Mouse (Mus musculus) ovary, postnatal 10 days (tissue): ENCODE results near the gene Cmtm3.
A peak's percentile ranks its signal among the peaks of the same experiment; 100 is the strongest.

Experiments
- DNase-seq: peaks from one replicate; pipeline ENCODE4 v3.0.0; 2022; ENCODE audit warnings: low spot score

The Cmtm3 gene

DNA sequence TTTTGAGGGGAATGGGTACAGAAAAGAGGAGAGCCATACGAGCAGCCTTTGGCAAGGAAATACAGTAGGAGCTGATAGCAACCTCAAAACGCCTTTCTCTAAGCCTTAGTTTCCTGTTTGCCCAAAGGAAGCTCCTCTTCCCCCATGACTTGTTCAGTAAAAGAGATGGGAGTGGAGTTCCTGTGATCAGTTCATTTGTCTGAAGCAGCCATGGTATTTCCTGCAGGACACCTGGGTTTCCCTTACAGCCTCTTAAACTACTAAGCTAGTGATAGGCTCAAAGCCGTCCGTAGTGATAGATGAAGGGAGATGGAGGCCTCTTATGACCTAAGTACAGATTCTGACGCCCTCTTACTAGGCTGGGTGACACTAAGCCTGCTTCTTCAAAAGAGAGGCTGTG lies 3.2 kb downstream of the Cmtm3 start:
- DNase-seq = no peak

DNA sequence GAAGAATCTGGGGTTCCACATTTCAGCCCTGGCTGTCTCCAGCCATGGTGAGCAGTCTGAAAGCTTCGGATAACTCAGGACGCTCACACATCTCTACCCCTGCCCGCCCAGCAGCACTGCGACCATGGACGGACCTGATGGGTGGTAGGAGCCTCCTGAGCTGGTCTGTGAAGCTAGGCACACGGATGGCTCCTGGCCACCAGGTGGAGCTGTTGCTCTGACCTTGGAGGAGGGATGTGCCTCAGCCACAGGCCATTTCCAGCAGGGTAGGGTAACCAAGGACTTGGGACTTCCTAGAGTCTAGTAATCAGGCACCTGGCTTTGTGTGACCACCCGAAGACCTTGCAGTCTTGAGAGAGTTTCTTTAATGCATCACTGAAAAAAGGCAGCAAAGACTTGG lies 4.7 kb downstream of the Cmtm3 start:
- DNase-seq = peak; percentile 83

DNA sequence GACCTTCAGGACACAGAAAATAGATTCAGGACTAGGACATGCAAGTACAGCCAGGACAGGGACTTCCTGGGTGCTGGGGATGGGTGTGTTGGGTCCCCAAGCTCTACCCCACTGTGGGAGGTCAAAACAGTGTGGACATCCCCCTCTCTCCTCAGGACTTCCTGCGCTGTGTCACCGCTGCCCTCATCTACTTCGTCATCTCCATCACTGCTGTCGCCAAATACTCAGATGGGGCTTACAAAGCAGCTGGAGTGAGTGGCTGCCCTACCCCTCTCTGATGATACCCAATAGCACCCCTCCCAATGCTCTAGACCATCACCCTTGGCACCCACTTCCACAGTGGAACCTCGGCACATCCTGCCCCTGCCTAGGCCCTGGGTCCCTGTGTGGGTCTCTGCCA lies 5.4 kb downstream of the Cmtm3 start:
- DNase-seq = no peak

DNA sequence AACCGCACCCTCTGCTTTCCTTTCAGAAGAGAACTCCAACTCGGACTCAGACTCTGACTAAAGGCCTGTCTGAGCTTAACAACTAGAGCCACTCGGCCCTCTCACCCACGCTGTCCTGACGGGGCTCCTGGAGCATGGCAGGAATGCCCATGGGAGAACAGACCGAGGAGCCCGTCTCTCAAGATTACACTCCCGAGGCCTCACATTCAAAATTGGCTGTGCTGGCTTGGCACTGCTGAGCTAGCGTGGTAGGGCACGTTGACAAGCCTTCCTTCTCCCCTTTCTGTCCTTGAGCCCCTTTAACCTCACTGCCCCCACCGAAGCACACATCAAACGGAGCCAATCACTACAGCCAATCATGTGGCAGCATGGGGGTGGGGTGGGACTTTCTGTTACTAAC lies 7.5 kb downstream of the Cmtm3 start:
- no peak for DNase-seq

DNA sequence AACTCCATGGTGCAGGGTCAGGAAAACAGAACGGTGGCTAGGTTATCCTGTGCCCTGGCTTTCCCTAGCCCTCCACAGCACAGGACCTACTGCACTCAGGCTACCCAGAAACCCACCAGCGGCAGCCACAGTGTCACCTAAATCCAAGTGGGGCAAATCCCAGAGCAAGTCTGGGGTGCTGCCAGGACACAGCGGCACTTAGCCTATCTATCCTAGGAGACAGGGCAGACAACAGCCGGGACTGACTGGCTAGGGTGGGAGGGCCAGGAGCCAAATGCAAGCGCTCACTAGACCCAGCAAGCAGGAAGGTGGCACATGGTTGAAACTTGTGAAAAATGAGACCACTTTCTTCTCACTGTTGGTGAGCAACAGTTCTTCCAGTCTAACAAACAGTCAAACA lies 9.8 kb downstream of the Cmtm3 start:
- no peak for DNase-seq

DNA sequence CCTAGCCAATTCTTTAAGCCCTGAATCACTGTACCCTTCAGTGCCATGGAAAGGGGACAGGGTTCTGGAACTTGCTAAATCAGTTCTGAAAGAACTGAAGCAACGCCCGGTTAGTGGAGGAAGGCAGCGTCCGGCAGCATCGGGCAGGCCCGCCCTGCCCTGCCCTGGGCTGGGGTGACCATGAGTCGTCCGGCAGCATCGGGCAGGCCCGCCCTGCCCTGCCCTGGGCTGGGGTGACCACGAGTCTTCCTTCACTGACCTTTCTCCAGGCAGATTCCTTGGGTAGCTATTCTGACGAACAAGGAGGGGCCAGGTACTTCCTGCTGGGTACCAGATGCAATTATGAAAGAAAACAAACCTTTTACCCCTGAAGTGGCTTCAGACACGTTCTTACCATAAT lies 10.8 kb downstream of the Cmtm3 start:
- no peak for DNase-seq

DNA sequence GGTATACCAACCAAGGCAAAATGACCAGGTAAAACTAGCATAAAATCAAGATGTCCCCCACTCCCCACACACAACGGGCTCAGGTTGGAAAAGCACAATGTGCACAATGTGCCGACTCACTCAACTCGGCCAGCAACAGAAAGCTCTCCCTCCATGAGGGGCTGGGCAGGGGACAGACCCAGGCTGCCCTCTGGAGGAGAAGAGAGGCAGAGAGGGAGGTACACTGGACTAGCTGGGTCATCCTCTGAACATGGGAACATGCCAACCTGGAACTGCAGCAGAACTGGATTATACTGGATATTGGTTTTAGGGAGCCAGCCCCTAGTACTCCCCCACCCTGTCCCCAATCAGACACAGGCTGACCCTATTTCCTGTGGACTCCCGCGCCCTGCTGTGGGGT lies 14.0 kb downstream of the Cmtm3 start:
- no peak for DNase-seq

DNA sequence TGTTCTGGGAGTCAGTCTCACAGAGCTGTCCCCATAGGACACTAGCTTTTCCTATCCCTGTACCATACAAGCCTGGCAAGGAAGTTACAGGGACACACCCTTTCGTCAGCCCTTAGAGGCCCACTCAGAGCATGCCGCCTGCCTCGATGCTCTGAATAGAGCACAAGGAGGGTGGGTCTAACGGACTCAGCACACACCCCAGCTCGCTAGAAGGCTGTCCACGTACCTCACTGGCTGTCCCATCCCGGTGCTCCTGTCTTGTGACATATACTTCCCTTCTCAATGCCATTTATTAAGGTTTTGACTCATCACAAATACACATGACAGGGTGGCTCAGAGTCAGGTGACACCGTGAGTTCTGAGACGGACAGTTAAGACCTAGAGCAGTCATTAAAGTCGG lies 15.3 kb downstream of the Cmtm3 start:
- no peak for DNase-seq

DNA sequence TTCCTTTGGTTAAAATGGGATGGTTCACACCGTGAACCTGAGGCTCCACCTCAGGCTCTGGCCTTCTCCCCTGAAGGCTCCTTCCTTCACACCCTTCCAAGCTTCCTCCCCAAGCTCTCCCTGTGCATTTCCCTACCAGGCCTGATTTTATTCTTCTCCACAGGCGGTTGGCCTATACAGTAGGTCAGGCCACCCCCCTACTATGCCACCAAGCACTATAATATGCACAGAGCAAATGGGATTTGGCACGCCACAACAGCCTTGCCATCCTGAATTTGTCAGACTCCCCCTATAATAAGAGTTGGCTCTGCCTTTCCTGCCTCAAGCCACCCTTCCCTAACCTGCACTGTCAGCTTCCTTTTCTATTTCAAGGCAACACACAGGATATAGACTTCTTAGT lies 19.4 kb downstream of the Cmtm3 start:
- DNase-seq = no peak

DNA sequence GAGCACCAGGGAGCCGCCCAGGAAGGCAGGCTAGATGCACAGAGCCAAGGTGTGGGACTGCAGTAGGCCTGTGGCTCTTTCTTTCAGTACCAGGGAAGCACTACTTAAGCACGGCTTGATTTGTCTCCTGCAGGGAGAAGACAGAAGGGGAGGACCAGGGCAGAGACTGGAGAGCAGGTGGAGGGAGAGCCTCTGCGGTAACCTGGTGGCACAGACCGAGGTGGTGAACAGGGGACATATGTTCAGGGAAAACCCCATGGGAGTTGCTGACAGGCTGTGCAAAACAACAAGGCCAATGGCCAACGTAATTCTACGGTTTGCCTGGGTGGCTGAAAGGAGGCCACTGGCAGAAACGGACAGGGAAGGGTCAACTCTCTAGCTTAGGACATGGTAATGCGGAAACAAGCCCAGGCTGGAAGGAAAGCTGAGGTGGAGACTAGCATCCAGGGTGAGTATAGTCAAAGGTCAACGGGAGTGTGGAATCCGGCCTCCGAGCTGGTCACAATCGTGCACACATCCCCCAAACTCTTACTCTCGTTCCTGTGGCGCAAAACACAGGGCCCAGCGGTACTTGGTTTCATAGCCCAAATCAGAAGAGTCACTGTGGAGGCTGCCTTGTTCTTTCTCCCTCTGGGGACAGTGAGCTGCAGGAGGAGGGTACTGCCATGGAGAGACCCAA lies 20.7 kb downstream of the Cmtm3 start:
- no peak for DNase-seq

DNA sequence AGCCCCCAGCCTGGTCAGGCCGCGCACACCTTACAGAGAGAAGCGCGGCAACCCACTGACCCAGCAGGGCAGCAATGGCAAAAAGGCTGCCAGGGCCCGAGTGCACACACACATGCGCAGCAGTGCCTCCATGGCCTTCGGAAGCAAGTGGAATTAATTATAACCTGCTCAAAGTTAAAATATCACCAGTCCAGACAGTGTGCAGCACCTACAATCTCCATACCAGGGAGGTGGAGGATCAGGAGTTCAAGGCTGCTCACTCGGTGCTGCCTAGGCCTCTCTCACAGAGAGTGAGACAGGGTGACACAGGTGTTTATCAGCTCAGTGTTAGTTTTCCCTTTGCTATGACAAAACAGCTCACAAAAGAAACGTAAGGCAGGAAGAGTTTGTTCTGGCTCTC lies 26.5 kb downstream of the Cmtm3 start:
- no peak for DNase-seq

DNA sequence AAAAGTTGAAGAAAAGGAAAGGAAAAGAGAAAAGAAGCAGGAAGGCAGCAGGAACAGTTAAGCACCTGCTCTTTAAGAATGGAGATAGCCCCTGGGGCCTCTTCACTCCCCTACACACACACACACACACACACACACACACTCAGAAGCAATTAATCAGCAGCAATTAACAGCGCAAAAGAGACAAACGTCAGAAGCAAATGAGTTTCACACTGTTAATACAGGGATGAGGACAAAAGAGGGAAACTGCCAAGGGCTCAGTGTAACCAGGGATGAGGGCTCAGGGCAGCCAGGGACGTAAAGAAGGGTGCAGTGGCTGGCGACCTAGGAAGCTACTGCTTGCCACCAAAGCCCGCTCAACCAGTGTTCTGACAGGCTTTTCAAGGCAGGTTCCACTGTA lies 28.2 kb downstream of the Cmtm3 start:
- no peak for DNase-seq

DNA sequence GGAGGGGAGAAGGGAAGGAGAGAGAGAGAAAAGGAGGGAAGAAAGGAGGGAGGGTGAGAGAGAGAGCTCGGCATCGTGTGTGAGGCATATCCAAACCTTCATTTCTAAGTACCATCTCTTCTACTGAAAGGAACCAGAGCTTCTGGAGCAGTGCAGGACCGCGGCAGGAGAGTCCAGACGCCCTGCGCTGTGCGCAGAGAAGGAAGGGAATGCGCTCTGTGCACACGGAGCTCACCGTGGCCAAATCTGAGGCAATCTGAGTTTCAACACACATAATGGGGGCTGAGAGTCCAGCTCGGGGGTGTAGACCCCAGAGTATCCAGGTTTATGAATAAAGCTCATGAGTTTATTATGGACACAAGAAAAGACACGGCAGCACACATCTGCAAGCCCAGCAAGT lies 30.4 kb downstream of the Cmtm3 start:
- DNase-seq = no peak

DNA sequence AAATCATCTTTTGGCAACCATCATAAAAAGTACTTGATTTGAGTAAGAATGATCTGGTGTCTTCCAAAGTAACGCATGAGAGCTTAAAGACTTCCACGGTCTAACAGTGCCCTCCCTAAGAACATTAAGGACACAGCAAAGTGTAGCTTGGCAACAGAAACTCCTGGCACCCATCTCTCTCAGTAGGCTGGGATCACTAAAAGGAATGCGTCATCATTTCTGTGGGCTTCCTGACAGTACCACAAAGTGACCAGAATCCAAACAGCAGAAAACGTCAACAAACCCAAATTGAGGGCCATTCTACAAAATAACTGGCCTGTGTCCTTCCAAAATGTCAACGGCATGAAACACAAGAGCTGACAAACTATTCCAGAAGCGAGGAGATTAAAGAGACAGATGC lies 30.9 kb downstream of the Cmtm3 start:
- DNase-seq = no peak

DNA sequence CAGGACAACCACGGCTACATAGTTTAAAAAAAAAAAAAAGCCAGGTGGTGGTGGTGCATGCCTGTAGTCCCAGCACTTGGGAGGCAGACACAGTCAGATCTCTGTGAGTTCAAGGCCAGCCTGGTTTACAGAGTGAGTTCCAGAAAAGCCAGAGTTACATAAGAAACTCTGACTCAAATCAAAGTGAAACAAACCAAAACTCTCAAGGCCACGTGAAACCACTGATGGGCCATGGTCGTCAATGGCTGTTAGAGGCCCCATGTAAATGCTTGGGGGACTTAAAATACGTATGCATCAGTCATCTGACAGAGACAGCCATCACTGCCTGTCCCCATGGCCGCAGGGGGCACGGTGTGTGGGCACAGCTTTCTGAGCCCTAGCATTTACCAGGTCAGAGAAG lies 31.9 kb downstream of the Cmtm3 start:
- DNase-seq = no peak

DNA sequence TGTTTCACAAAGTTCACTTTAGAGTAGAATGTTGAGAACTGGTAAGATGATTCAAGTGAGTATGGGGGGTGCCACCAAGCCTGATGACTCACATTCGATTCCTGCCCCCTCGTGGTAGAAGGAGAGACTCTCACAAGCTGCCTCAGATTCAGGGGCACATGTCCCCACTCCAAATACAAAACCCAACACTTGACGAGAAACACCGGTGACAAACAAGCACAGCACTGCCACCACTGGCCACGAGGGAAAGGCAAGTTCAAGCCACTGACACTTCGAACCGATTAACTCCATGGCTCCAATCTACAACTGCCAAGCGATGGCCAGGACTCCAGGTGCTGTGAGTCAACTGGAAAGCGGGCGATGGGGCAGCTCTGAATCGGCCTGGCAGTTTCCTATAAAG lies 34.6 kb downstream of the Cmtm3 start:
- DNase-seq = no peak

DNA sequence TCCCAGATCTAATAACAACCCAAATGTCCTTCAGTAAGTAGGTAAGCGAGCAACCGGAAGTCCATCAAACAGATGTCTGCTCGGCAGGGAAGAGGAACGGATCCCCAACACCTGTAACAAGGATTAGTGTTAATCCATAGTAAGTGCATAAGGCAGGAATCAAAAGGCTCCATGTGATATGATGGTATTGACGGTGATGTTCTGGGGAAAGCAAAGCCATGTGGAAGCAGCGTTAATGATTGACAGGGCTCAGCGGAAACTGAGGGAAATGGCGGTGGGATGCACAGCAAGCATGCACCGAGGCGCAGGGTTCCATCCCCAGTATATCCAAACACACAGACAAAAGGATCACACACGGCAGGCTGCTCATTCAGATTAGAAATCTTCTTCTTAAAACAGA lies 35.1 kb downstream of the Cmtm3 start:
- DNase-seq = no peak

DNA sequence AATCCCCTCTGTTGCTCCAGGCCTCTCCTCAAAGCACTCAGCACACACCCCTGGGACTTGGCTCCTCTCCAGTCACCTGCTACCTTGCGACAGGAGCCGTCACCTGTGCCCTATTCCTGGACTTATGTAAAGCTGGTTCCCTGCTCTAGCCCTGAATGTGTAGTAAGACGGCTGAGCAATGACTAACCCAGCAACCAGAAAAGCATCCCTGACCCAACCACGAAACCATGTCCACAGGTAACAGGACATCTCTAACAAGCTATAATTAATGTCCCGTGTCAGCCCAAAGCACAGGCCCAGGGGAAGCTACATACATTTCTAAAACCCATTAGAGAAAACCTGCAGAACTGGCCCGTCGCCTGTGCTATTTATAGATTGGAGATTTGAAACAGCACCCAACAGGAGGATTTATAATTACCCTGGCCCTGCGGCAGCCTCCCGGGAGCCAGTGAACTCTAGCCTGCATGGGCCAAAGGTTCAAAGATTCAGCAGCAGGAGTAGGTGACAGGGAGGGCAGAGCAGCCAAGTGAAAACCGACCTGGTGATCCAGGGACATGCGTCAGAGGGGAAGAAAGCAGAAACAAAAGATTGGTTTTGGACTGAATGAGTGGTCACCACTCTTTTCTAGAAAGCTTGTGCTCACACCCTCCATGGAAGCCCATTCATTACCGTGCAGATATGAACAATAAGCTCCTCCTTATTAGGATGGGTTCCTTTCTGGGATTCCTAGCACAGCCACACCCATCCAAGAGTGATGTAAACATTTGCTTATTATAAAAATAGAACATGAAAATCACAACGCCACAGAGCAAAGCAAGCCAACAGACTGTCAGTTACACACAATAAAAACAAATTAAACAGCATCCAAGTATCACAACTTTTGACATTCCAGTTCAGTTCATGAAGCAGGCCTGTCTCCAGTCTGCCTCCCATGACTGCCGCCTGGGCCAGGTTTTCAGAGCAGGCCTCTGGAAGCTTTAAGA lies 35.9 kb downstream of the Cmtm3 start:
- DNase-seq = no peak

DNA sequence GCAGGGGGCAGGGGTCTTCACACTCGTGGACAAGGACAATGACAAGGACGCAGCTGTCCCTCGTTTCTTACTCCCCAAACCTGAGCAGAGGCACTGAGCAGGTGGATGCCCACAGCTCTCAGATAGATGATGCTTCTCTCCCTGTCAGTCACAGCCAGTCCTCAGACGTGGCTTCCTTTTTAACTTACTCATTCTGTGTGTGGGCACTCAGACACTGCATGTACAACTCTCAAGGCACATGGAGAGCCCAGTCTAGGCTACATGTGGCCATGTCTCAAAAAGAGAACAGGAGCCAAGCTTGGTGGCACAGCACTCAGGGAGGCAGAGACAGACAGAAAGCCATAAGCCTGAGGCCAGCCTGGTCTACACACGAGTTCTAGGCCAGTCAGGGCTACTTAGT lies 36.7 kb downstream of the Cmtm3 start:
- DNase-seq = no peak

DNA sequence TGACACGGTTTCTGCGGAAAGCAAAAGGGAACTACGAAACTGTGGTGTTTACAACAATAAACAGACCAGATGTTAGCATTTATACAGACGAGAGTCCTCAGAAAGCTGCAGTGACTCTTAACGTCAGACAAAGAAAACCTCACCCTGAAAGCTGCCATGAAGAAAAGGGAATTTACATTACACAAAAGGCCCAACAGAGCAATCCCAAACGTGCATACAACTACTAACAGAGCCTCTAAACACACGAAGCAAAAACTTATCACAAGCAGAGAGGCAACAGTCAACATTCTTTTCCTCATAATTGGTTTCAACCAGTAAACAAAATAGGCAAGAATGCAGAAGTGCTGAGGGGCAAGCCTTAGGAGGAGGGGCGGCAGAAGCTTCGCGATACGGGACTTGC lies 37.5 kb downstream of the Cmtm3 start:
- DNase-seq = no peak

DNA sequence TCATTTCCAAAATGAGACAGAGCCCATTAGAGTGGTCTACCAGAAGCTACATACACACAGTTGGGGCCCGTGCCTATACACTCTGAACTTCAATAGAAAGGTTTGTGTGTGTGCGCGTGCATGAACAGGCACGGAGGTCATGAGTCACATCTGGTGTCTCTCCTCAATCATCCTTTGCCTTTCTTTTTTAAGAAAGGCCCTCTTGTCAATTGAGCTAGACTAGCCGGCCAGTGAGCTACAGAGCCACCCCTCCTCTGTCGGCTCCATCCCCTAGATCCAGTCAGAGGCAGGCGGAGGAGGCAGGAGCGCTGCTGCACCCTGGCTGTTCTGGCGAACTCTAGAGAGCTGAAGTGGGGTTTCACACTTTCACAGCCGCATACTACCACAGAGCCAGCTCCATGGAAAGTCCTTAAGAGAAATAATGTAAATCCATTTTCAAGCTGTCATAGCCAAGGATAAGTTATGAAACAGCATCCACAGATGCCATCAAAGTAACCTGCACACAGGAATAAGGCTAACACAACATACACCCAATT lies 40.2 kb downstream of the Cmtm3 start:
- DNase-seq = no peak

DNA sequence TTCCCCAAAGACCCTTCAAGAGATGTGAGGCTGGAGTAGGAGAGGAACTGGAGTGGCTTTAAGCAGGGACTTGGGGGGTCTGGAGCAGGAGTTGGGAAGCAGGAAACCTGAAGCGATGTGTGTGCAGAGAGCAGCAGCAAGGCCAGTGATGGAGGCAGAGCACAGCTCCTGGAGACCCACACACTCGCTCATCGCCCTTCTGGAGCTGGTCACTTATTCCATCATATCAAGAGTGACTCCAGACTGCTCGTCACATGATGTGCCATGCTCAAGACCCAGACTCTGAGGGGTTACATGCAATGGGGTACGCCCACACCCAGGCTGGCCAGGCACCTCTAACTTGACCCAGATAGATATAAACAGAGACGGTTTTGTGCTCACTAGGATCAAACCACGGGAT lies 41.1 kb downstream of the Cmtm3 start:
- no peak for DNase-seq

DNA sequence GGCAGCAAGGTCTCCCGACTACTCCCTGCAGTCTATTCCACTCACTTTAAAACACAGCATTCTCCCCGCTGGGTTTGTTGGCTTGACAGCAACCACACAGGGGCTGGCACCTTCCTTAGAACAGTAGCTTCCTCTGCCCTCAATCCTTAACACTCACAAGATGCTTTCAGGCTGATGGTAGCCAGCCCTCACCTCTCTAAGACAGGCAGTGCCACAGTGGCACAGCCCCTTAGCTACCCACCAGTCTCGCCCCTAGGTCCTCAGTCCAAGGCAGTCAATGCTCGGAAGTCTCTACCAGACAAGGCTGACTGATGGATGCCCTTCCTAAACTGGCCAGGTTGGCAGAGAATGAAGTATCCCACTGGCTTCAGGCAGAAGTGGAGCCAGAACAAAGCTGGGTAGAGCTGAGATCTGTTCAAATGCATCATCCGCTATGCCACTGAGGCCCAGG lies 41.8 kb downstream of the Cmtm3 start:
- DNase-seq = no peak
